8 mouse cellular contexts compared by ENCODE assay signal in genomic region chr7:35555224-35556204, GRCm38 (mm10). TPM values are rescaled to one million over a fixed set of nuclear protein-coding genes. Genes with fewer than 3 reads are reported as not detected.
A peak's percentile ranks its signal among the peaks of the same experiment; 100 is the strongest.
DNase-seq lines count a peak whose midpoint lies in the region; TF ChIP-seq lines count a peak whose summit lies in the region.

No protein-coding gene starts in this region.

- H3K27ac ChIP-seq in gastrocnemius, adult 2 months, result peak overlapping the region; percentile 99

- H3K4me3 ChIP-seq in gastrocnemius, adult 2 months, result peak overlapping the region; percentile 79
- H3K4me3 ChIP-seq in megakaryocyte, embryonic 14.5 days (replicated peaks), result peak overlapping the region; percentile 95

- peaks cover 17% of the 10 kb centered on the region for H3K27me3 ChIP-seq in megakaryocyte, embryonic 14.5 days (replicated peaks)

- TF ChIP-seq CTCF in gastrocnemius, adult 2 months (IDR thresholded peaks at IDR 0.05), result no peak

- peaks cover 50% of the 10 kb centered on the region for H3K4me1 ChIP-seq in megakaryocyte, embryonic 14.5 days

- peak; percentile 90 for DNase-seq in WW6 (ENCODE audit: low read depth, low spot score)
- DNase-seq in cerebellum, postnatal 4 days (ENCODE audit: low spot score in 2 of 2), result peak; percentile 69 to 88
- peak; percentile 93 for DNase-seq in gastrocnemius, adult 2 months
- DNase-seq in hindlimb bud, embryonic 11.5 days (ENCODE audit: extremely low spot score, low read depth, low spot score), result peak; percentile 72
- peak; percentile 86 to 90 for DNase-seq in left cerebral cortex, adult 8-10 months (ENCODE audit: low spot score in 2 of 2)
- peak; percentile 93 to 94 for DNase-seq in right cerebral cortex, postnatal 10 days (ENCODE audit: low spot score in 2 of 2)
- peak; percentile 78 for DNase-seq in urinary bladder, postnatal 25 days (ENCODE audit: low spot score)

- H3K36me3 ChIP-seq in megakaryocyte, embryonic 14.5 days (replicated peaks; ENCODE audit: low read length), result peaks cover 20% of the 10 kb centered on the region

- intact Hi-C loops in gastrocnemius, adult 2 months (cut with DNase I), result loop anchor here (5.0 kb wide), 1 partner anchor 92 kb away; the partner anchor contains the start of gene Pdcd5

- no peaks in the 10 kb centered on the region for H3K9me3 ChIP-seq in megakaryocyte, embryonic 14.5 days

RNA-seq across cellular contexts. Expression of gene Nudt19, which starts 0.6 kb away (rescaled TPM):
- 10 to 100 TPM; 51.9 to 52.4 TPM for total RNA-seq in gastrocnemius, adult 2 months (2021)
- 10 to 100 TPM; 66.3 to 76.5 (median 70.4) TPM for total RNA-seq in left cerebral cortex, adult 8-10 months (2022)
- 5.3 and 9.6 TPM in 2 replicates for polyA plus RNA-seq in megakaryocyte, embryonic 14.5 days (2012; ENCODE audit: insufficient read depth, low replicate concordance)

RNA-seq across cellular contexts. Expression of gene Tdrd12, which starts 18.0 kb away (rescaled TPM):
- not detected for total RNA-seq in gastrocnemius, adult 2 months (2021)
- total RNA-seq in left cerebral cortex, adult 8-10 months (2022), result under 1 TPM in 3 of 4 experiments, not detected in 1; 0.52 to 0.80 (median 0.57) TPM
- 0.12 TPM in 1 of 2 replicates, not detected in the other for polyA plus RNA-seq in megakaryocyte, embryonic 14.5 days (2012; ENCODE audit: insufficient read depth, low replicate concordance)

RNA-seq across cellular contexts. Expression of gene Rgs9bp, which starts 29.9 kb away (rescaled TPM):
- total RNA-seq in gastrocnemius, adult 2 months (2021), result under 1 TPM in 1 of 2 experiments, not detected in 1; 0.06 TPM
- total RNA-seq in left cerebral cortex, adult 8-10 months (2022), result under 1 TPM; 0.34 to 0.53 (median 0.36) TPM
- polyA plus RNA-seq in megakaryocyte, embryonic 14.5 days (2012; ENCODE audit: insufficient read depth, low replicate concordance), result 0.03 TPM in 1 of 2 replicates, not detected in the other

RNA-seq across cellular contexts. Expression of gene Ankrd27, which starts 30.5 kb away (rescaled TPM):
- 10 to 100 TPM; 11.0 to 11.5 TPM for total RNA-seq in gastrocnemius, adult 2 months (2021)
- total RNA-seq in left cerebral cortex, adult 8-10 months (2022), result 10 to 100 TPM; 34.4 to 40.6 (median 39.1) TPM
- polyA plus RNA-seq in megakaryocyte, embryonic 14.5 days (2012; ENCODE audit: insufficient read depth, low replicate concordance), result 8.0 and 33.7 TPM in 2 replicates

Comparison
In these comparisons a context has a peak if more than half of its experiments do, and no peak if none do; other contexts are left out.
1. Peak in every context shown above with its lines: DNase-seq, H3K4me3 ChIP-seq and H3K27ac ChIP-seq.